Mouse (Mus musculus) kidney, postnatal 4 days (tissue): Measurements from ENCODE around the gene Castor1.

Experiments
- DNase-seq, 2 experiments: peaks; one replicate each; pipeline ENCODE4 v3.0.0; 2021; ENCODE audit warnings: mixed read lengths in 2 of 2

Gene Castor1

GRCm38 (mm10) chr11:4235665-4236545 is 17.9 kb downstream of the Castor1 start, which contains the start of gene Osm:
Osm (plus strand) TSS chr11:4236420.
- peak in 1 of 2 experiments; percentile 24 for DNase-seq

- DNase-seq, result no peak
Observed at GRCm38 (mm10) chr11:4236546-4237067, 18.6 kb downstream of the Castor1 start.

- peak in 1 of 2 experiments; percentile 7 for DNase-seq
Observed at GRCm38 (mm10) chr11:4237389-4237912, 19.4 kb downstream of the Castor1 start.

- DNase-seq, result no peak
Observed at GRCm38 (mm10) chr11:4238167-4238566, 20.1 kb downstream of the Castor1 start.

- no peak for DNase-seq
Observed at GRCm38 (mm10) chr11:4239691-4240090, 21.7 kb downstream of the Castor1 start.

- no peak for DNase-seq
Observed at GRCm38 (mm10) chr11:4240151-4240550, 22.1 kb downstream of the Castor1 start.

- no peak for DNase-seq
Observed at GRCm38 (mm10) chr11:4241180-4241579, 23.2 kb downstream of the Castor1 start.

- DNase-seq, result no peak
Observed at GRCm38 (mm10) chr11:4246126-4246525, 28.1 kb downstream of the Castor1 start.

GRCm38 (mm10) chr11:4246623-4247022 is 28.6 kb downstream of the Castor1 start:
- no peak for DNase-seq

- DNase-seq, result no peak
Observed at GRCm38 (mm10) chr11:4247201-4247959, 29.4 kb downstream of the Castor1 start.

- no peak for DNase-seq
Observed at GRCm38 (mm10) chr11:4249151-4249550, 31.1 kb downstream of the Castor1 start.

- DNase-seq, result no peak
Observed at GRCm38 (mm10) chr11:4250290-4250689, 32.3 kb downstream of the Castor1 start.

- no peak for DNase-seq
Observed at GRCm38 (mm10) chr11:4251376-4251775, 33.4 kb downstream of the Castor1 start.

- DNase-seq, result no peak
Observed at GRCm38 (mm10) chr11:4252886-4253285, 34.9 kb downstream of the Castor1 start.

- no peak for DNase-seq
Observed at GRCm38 (mm10) chr11:4256846-4257607, 39.0 kb downstream of the Castor1 start, which contains the start of gene Lif. Lif (plus strand) TSS chr11:4257557.

GRCm38 (mm10) chr11:4257756-4258155 is 39.7 kb downstream of the Castor1 start:
- DNase-seq, result peak in 1 of 2 experiments; percentile 40

GRCm38 (mm10) chr11:4258657-4259082 is 40.6 kb downstream of the Castor1 start:
- peak; percentile 89 for DNase-seq

- DNase-seq, result peak; percentile 69 to 76
Observed at GRCm38 (mm10) chr11:4260463-4261187, 42.6 kb downstream of the Castor1 start.

- DNase-seq, result peak; percentile 74 to 84
Observed at GRCm38 (mm10) chr11:4261188-4261494, 43.1 kb downstream of the Castor1 start.

GRCm38 (mm10) chr11:4261969-4262368 is 43.9 kb downstream of the Castor1 start:
- DNase-seq, result peak; percentile 59 to 74

- peak; percentile 40 to 58 for DNase-seq
Observed at GRCm38 (mm10) chr11:4262847-4263246, 44.8 kb downstream of the Castor1 start.

- no peak for DNase-seq
Observed at GRCm38 (mm10) chr11:4263296-4263695, 45.3 kb downstream of the Castor1 start.
